Mouse (Mus musculus) lung, postnatal 0 days (tissue): ENCODE results near the gene Nipal1. TPM values are rescaled to one million over a fixed set of nuclear protein-coding genes. Genes with fewer than 3 reads are reported as not detected.

Source experiments
- ATAC-seq: fragments of 200-750 bp; cut with Nextera tagmentation; 2 replicates; pipeline ENCODE4 v1.8.0; 2017; ENCODE audit warnings: moderate library complexity
- DNase-seq: peaks from one replicate; pipeline ENCODE4 v3.0.0-alpha.2; 2016; ENCODE audit warnings: low spot score
- H3K27ac ChIP-seq: fragments of 300-500 bp; sonication (generic); 2 replicates; pipeline ENCODE4 v1.5.1; 2014; ENCODE audit warnings: antibody characterized with exemption, mild to moderate bottlenecking, low read length, mixed read lengths
- H3K27me3 ChIP-seq: fragments of 300-500 bp; sonication (generic); replicated peaks from 2 replicates; pipeline ENCODE4 v1.6.1; 2014; ENCODE audit warnings: low read length, mixed read lengths; ENCODE audit not compliant: insufficient read depth
- H3K36me3 ChIP-seq: fragments of 300-500 bp; sonication (generic); 2 replicates; pipeline ENCODE4 v1.6.1; 2014; ENCODE audit warnings: low read length, mixed read lengths; ENCODE audit not compliant: insufficient read depth
- H3K4me1 ChIP-seq: fragments of 300-500 bp; sonication (generic); 2 replicates; pipeline ENCODE4 v1.6.1; 2014; ENCODE audit warnings: antibody characterized with exemption, low read depth, low read length, mixed read lengths; ENCODE audit not compliant: insufficient read depth
- H3K4me2 ChIP-seq: fragments of 300-500 bp; sonication (generic); replicated peaks from 2 replicates; pipeline ENCODE4 v1.6.1; 2014; ENCODE audit warnings: low read depth, mild to moderate bottlenecking, low read length, moderate library complexity, mixed read lengths
- H3K4me3 ChIP-seq: fragments of 300-500 bp; sonication (generic); 2 replicates; pipeline ENCODE4 v1.5.1; 2014; ENCODE audit warnings: low read depth, low read length
- H3K9ac ChIP-seq: fragments of 300-500 bp; sonication (generic); replicated peaks from 2 replicates; pipeline ENCODE4 v1.6.1; 2014; ENCODE audit warnings: low read depth, mild to moderate bottlenecking
- H3K9me3 ChIP-seq: fragments of 300-500 bp; sonication (generic); 2 replicates; pipeline ENCODE4 v1.6.1; 2016; ENCODE audit warnings: low read length, mixed read lengths
- CTCF ChIP-seq: IDR thresholded peaks from 2 replicates; pipeline ENCODE4 v1.5.1; 2016; ENCODE audit warnings: antibody characterized with exemption, mild to moderate bottlenecking
- EP300 ChIP-seq: IDR thresholded peaks from 2 replicates; pipeline ENCODE4 v1.6.1; 2016; ENCODE audit warnings: antibody characterized with exemption, mild to moderate bottlenecking, control low read depth
- WGBS: fragments of 180-500 bp; shearing (Covaris S2); extraction: QIAGEN DNeasy Blood & Tissue Kit; methylation state at CpG from one replicate; pipeline ENCODE4 v1.1.7; 2014; 5-methylcytosine and 5-hydroxymethylcytosine counted together
- polyA plus RNA-seq: library from polyadenylated mRNA; unstranded; fragments of >200 nt; fragmentation: Nextera tagmentation; extraction: Ambion mirVana; gene quantifications from 2 replicates; pipeline ENCODE4 v1.2.1, GENCODE M21; 2015

Nipal1 gene
- polyA plus RNA-seq, 1 experiment from 2014 or later, result 11.0 TPM

- DNase-seq (no peak), ATAC-seq (no peak)
- H3K9ac ChIP-seq, result no peak overlapping the region
- 67% methylated on average over 6 of the region's 6 CpGs for WGBS
- no peaks in the 10 kb centered on the region for H3K9me3 ChIP-seq
- H3K4me1 ChIP-seq, result no peaks in the 10 kb centered on the region
- no peaks in the 10 kb centered on the region for H3K36me3 ChIP-seq
- no peak overlapping the region for H3K4me2 ChIP-seq
- no peaks in the 10 kb centered on the region for H3K27me3 ChIP-seq
- H3K27ac ChIP-seq, result no peak overlapping the region
- TF ChIP-seq EP300 (no peak), CTCF (no peak)
- H3K4me3 ChIP-seq, result no peak overlapping the region
Observed at GRCm38 (mm10) chr5:72661051-72661781, 13.6 kb downstream of the Nipal1 start.

- TF ChIP-seq EP300 (no peak), CTCF (no peak)
- no peak overlapping the region for H3K27ac ChIP-seq
Observed at GRCm38 (mm10) chr5:72664126-72664525, 16.5 kb downstream of the Nipal1 start.

GRCm38 (mm10) chr5:72664854-72665253 is 17.3 kb downstream of the Nipal1 start:
- Histone ChIP-seq H3K4me3 (no peak overlapping the region), H3K4me2 (no peak overlapping the region), H3K36me3 (no peaks in the 10 kb centered on the region), H3K9ac (no peak overlapping the region), H3K27me3 (no peaks in the 10 kb centered on the region), H3K9me3 (no peaks in the 10 kb centered on the region), H3K27ac (no peak overlapping the region), H3K4me1 (no peaks in the 10 kb centered on the region)
- ATAC-seq (peak; percentile 80), DNase-seq (peak; percentile 45)
- WGBS, result 32% methylated on average over 3 of the region's 3 CpGs
- TF ChIP-seq CTCF (no peak), EP300 (no peak)

More at GRCm38 (mm10) chr5:72664126-72664525, 16.5 kb downstream of the Nipal1 start:
- Histone ChIP-seq H3K27me3 (no peaks in the 10 kb centered on the region), H3K4me1 (no peaks in the 10 kb centered on the region), H3K9ac (no peak overlapping the region), H3K4me3 (no peak overlapping the region), H3K9me3 (no peaks in the 10 kb centered on the region), H3K36me3 (no peaks in the 10 kb centered on the region), H3K4me2 (no peak overlapping the region)
- WGBS, result 67% methylated on average over 5 of the region's 5 CpGs
- ATAC-seq (no peak), DNase-seq (no peak)

- Histone ChIP-seq H3K27ac (no peak overlapping the region), H3K4me3 (no peak overlapping the region), H3K27me3 (no peaks in the 10 kb centered on the region), H3K9ac (no peak overlapping the region), H3K9me3 (no peaks in the 10 kb centered on the region), H3K36me3 (no peaks in the 10 kb centered on the region), H3K4me2 (no peak overlapping the region), H3K4me1 (no peaks in the 10 kb centered on the region)
- TF ChIP-seq EP300, result no peak
- peak; percentile 88 for TF ChIP-seq CTCF
- DNase-seq (peak; percentile 56), ATAC-seq (peak; percentile 21)
- WGBS, result 27% methylated on average over 5 of the region's 5 CpGs
Observed at GRCm38 (mm10) chr5:72665281-72665680, 17.7 kb downstream of the Nipal1 start.

- Histone ChIP-seq H3K27me3 (no peaks in the 10 kb centered on the region), H3K4me3 (no peak overlapping the region), H3K27ac (no peak overlapping the region), H3K36me3 (no peaks in the 10 kb centered on the region), H3K9ac (no peak overlapping the region), H3K4me1 (no peaks in the 10 kb centered on the region), H3K4me2 (no peak overlapping the region), H3K9me3 (no peaks in the 10 kb centered on the region)
- no peak for ATAC-seq
- no peak for TF ChIP-seq EP300
- TF ChIP-seq CTCF, result no peak
- no peak for DNase-seq
- 83% methylated on average over 7 of the region's 7 CpGs for WGBS
Observed at GRCm38 (mm10) chr5:72666428-72666827, 18.8 kb downstream of the Nipal1 start.

- Histone ChIP-seq H3K36me3 (no peaks in the 10 kb centered on the region), H3K9ac (no peak overlapping the region), H3K27me3 (no peaks in the 10 kb centered on the region), H3K9me3 (no peaks in the 10 kb centered on the region), H3K4me1 (no peaks in the 10 kb centered on the region), H3K4me2 (no peak overlapping the region), H3K4me3 (no peak overlapping the region), H3K27ac (no peak overlapping the region)
- ATAC-seq (no peak), DNase-seq (no peak)
- 75% methylated on average over 9 of the region's 9 CpGs for WGBS
- TF ChIP-seq CTCF, result no peak
- no peak for TF ChIP-seq EP300
Observed at GRCm38 (mm10) chr5:72668351-72668750, 20.8 kb downstream of the Nipal1 start.
